Mouse (Mus musculus): ENCODE results near the gene AC170998.1.

GRCm38 (mm10) chr17:28750580-28750979 is 24.7 kb downstream of the AC170998.1 start:
- TF ChIP-seq CTCF (IDR thresholded peaks at IDR 0.05; ENCODE audit: low read depth) = no peak
- no peak for TF ChIP-seq EP300 (IDR thresholded peaks at IDR 0.05; ENCODE audit: low read depth)

All from liver, embryonic 14.5 days (tissue).